Mouse (Mus musculus): ENCODE results near the gene Dnttip2. TPM values are rescaled to one million over a fixed set of nuclear protein-coding genes. Genes with fewer than 3 reads are reported as not detected.
"Not testable (repeated sequence)": the region's sequence is repeated elsewhere in the genome, so short reads cannot be mapped to it uniquely, and the experiment has no call there.

Gene Dnttip2
- polyA plus RNA-seq, 1 experiment, result 45.8 TPM

GRCm38 (mm10) chr3:122288613-122289195, 14.5 kb downstream of the Dnttip2 start:
- H3K27ac ChIP-seq (ENCODE audit: insufficient read depth, low read depth, low read length), result no peak overlapping the region
- no peak for TF ChIP-seq POLR2A (IDR thresholded peaks at IDR 0.05; ENCODE audit: borderline replicate concordance, low read depth, low read length)
- no peak for TF ChIP-seq CTCF (IDR thresholded peaks at IDR 0.05; ENCODE audit: low read depth, low read length)
- no peak overlapping the region for H3K4me3 ChIP-seq (ENCODE audit: insufficient read depth, low read length)
- H3K4me1 ChIP-seq (ENCODE audit: control insufficient read depth, insufficient read depth, low read length), result peaks cover 23% of the 10 kb centered on the region

- H3K27ac ChIP-seq (ENCODE audit: insufficient read depth, low read depth, low read length); H3K4me3 ChIP-seq (ENCODE audit: insufficient read depth, low read length): not testable (repeated sequence)
These were observed 15.2 kb downstream of the Dnttip2 start for GRCm38 (mm10) chr3:122289344-122289743.

GRCm38 (mm10) chr3:122290696-122291095, 16.5 kb downstream of the Dnttip2 start:
- peak overlapping the region; percentile 38 for H3K4me3 ChIP-seq (ENCODE audit: insufficient read depth, low read length)
- H3K4me1 ChIP-seq (ENCODE audit: control insufficient read depth, insufficient read depth, low read length), result peaks cover 27% of the 10 kb centered on the region
- no peak for TF ChIP-seq POLR2A (IDR thresholded peaks at IDR 0.05; ENCODE audit: borderline replicate concordance, low read depth, low read length)
- TF ChIP-seq CTCF (IDR thresholded peaks at IDR 0.05; ENCODE audit: low read depth, low read length), result no peak
- H3K27ac ChIP-seq (ENCODE audit: insufficient read depth, low read depth, low read length), result peak overlapping the region; percentile 73

More at GRCm38 (mm10) chr3:122289344-122289743, 15.2 kb downstream of the Dnttip2 start:
- H3K4me1 ChIP-seq (ENCODE audit: control insufficient read depth, insufficient read depth, low read length), result peaks cover 24% of the 10 kb centered on the region

- TF ChIP-seq POLR2A (IDR thresholded peaks at IDR 0.05; ENCODE audit: borderline replicate concordance, low read depth, low read length), result no peak
- TF ChIP-seq CTCF (IDR thresholded peaks at IDR 0.05; ENCODE audit: low read depth, low read length), result no peak
- Histone ChIP-seq H3K27ac (ENCODE audit: insufficient read depth, low read depth, low read length) (0 out of 2 replicates have a peak overlapping the region, but pooled peaks have one; percentile 16), H3K4me3 (ENCODE audit: insufficient read depth, low read length) (no peak overlapping the region), H3K4me1 (ENCODE audit: control insufficient read depth, insufficient read depth, low read length) (peaks cover 27% of the 10 kb centered on the region)
These were observed 17.6 kb downstream of the Dnttip2 start for GRCm38 (mm10) chr3:122291828-122292227.

GRCm38 (mm10) chr3:122292300-122293222, 18.4 kb downstream of the Dnttip2 start:
- Histone ChIP-seq H3K4me3 (ENCODE audit: insufficient read depth, low read length) (peak overlapping the region; percentile 81), H3K4me1 (ENCODE audit: control insufficient read depth, insufficient read depth, low read length) (peaks cover 27% of the 10 kb centered on the region), H3K27ac (ENCODE audit: insufficient read depth, low read depth, low read length) (peak overlapping the region; percentile 49)
- TF ChIP-seq POLR2A (IDR thresholded peaks at IDR 0.05; ENCODE audit: borderline replicate concordance, low read depth, low read length) (no peak), CTCF (IDR thresholded peaks at IDR 0.05; ENCODE audit: low read depth, low read length) (no peak; the same call in 1 of the 2 replicates)

- peak overlapping the region; percentile 49 for H3K27ac ChIP-seq (ENCODE audit: insufficient read depth, low read depth, low read length)
- TF ChIP-seq POLR2A (IDR thresholded peaks at IDR 0.05; ENCODE audit: borderline replicate concordance, low read depth, low read length), result no peak
- TF ChIP-seq CTCF (IDR thresholded peaks at IDR 0.05; ENCODE audit: low read depth, low read length), result no peak
- peaks cover 27% of the 10 kb centered on the region for H3K4me1 ChIP-seq (ENCODE audit: control insufficient read depth, insufficient read depth, low read length)
- peak overlapping the region; percentile 81 for H3K4me3 ChIP-seq (ENCODE audit: insufficient read depth, low read length)
These were observed 19.2 kb downstream of the Dnttip2 start for GRCm38 (mm10) chr3:122293223-122293953.

- Histone ChIP-seq H3K27ac (ENCODE audit: insufficient read depth, low read depth, low read length) (peak within 1 kb of the TSS; percentile 49), H3K4me1 (ENCODE audit: control insufficient read depth, insufficient read depth, low read length) (peaks cover 27% of the 10 kb centered on the region), H3K4me3 (ENCODE audit: insufficient read depth, low read length) (peak within 1 kb of the TSS; percentile 81)
- no peak for TF ChIP-seq POLR2A (IDR thresholded peaks at IDR 0.05; ENCODE audit: borderline replicate concordance, low read depth, low read length)
- TF ChIP-seq CTCF (IDR thresholded peaks at IDR 0.05; ENCODE audit: low read depth, low read length), result no peak
These were observed 20.0 kb downstream of the Dnttip2 start, which contains the start of gene Bcar3 for GRCm38 (mm10) chr3:122293954-122294850. Gene Bcar3 (plus strand): TSS chr3:122294136.

- Histone ChIP-seq H3K4me1 (ENCODE audit: control insufficient read depth, insufficient read depth, low read length) (peaks cover 21% of the 10 kb centered on the region), H3K4me3 (ENCODE audit: insufficient read depth, low read length) (no peak overlapping the region), H3K27ac (ENCODE audit: insufficient read depth, low read depth, low read length) (no peak overlapping the region)
- TF ChIP-seq CTCF (IDR thresholded peaks at IDR 0.05; ENCODE audit: low read depth, low read length) (peak; percentile 75), POLR2A (IDR thresholded peaks at IDR 0.05; ENCODE audit: borderline replicate concordance, low read depth, low read length) (no peak)
These were observed 21.3 kb downstream of the Dnttip2 start for GRCm38 (mm10) chr3:122295511-122295910.

GRCm38 (mm10) chr3:122296979-122297378, 22.8 kb downstream of the Dnttip2 start:
- TF ChIP-seq POLR2A (IDR thresholded peaks at IDR 0.05; ENCODE audit: borderline replicate concordance, low read depth, low read length), result no peak
- H3K27ac ChIP-seq (ENCODE audit: insufficient read depth, low read depth, low read length), result no peak overlapping the region
- H3K4me3 ChIP-seq (ENCODE audit: insufficient read depth, low read length), result no peak overlapping the region

More at GRCm38 (mm10) chr3:122296979-122297378, 22.8 kb downstream of the Dnttip2 start:
- H3K4me1 ChIP-seq (ENCODE audit: control insufficient read depth, insufficient read depth, low read length), result peaks cover 26% of the 10 kb centered on the region
